Mouse (Mus musculus) liver, postnatal 0 days (tissue): ENCODE measurements around the gene Angptl2.

ENCODE experiments used
- CTCF ChIP-seq: sonication (generic); IDR thresholded peaks from 2 replicates; pipeline ENCODE4 v1.5.1; 2016; ENCODE audit warnings: antibody characterized with exemption, low read depth
- EP300 ChIP-seq: IDR thresholded peaks from 2 replicates; pipeline ENCODE4 v1.6.1; 2016; ENCODE audit warnings: antibody characterized with exemption, low read depth, mild to moderate bottlenecking

DNA sequence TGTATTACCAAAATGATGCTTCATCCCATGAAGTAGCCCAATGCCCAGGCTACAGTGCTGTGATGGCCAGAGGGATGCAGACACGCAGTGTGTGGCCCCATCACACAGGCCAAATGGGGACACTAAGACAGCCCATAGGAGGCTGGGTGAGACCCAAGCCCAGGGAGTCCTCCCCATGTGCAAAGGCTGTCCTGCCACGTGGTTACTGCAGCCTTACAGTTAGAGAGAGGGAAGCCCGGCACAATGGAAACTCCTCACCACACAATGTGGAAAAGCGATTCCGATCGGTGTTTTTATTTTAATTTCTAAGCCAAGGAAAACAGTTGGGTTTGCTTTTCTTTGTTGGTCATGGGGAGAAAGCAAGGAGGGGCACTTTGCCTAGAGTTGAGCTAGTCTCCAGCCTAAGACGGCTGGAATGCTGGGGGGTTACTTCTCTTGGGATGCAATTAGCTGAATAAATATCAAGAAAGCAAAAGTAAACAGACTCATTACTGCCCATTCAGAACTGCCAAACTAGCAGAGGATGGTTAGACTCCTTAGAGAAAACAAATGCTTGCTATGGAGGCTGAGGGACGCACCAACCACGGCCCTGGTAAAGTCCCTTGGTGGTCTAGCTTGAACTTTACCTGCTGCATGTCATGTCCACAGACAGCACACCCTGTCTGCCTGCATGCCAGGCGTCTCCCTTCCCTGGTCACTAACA is 7.9 kb downstream of the Angptl2 start:
- TF ChIP-seq CTCF: no peak
- no peak for TF ChIP-seq EP300
